Mouse (Mus musculus): ENCODE measurements at regions not wholly inside any gene's neighbourhood (a gene's known extent, or its start where the extent isn't known, plus 50 kb on each side); places are given as distances from the start of the nearest gene placed in this dataset.
A peak's percentile ranks its signal among the peaks of the same experiment; 100 is the strongest.

- DNase-seq: no peak
Measured at GRCm38 (mm10) chr2:74977828-74978227, 152.2 kb downstream of the Mtx2 start.

GRCm38 (mm10) chr2:74981856-74982255, 156.3 kb downstream of the Mtx2 start:
- no peak for DNase-seq

- DNase-seq: no peak
Measured at GRCm38 (mm10) chr2:74993802-74994201, 168.2 kb downstream of the Mtx2 start.

GRCm38 (mm10) chr2:74994998-74995397, 169.4 kb downstream of the Mtx2 start:
- peak in 1 of 2 experiments; percentile 13 for DNase-seq

- DNase-seq: no peak
Measured at GRCm38 (mm10) chr2:74997736-74998135, 172.1 kb downstream of the Mtx2 start.

DNA sequence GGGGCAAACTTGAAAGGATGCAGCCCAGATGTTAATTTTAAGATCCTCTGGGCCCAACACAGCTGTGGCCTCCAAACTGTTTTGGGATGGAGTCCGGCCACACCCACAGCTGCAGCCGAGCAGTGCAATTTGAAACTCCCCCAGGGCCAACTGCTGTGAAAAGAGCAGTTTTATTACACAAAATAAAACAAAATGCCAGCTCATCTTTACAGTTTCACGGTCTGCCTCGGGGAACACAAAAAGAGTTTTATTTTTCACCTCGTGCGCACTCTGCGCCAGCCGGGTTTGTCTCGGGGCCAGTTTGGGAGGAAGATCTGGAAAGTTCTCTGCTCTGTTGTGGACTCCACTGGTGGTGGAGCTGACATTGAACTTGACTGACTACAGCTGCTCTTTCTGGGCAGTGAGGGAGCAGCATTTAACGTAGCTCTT, 174.8 kb downstream of the Mtx2 start:
- no peak for DNase-seq

DNA sequence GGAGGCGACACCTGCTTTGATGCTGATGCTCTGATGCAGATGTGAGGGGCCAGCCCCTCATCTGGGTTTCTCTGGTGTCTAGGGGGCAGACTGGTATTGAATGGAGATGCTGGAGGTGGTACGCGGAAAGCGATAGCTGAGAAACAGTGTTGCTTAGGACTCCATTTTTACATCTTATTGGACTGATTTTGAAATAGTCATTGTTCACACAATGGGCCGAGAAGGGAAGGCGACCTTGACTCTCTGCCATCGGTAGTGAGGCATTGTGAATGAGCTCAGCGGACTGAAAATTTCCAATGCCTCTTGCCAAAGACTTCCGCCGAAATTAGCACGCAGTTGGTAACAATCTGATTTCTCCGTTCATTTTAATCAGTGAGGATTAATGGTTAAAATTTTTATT, 177.0 kb downstream of the Mtx2 start:
- DNase-seq: peak in 1 of 2 experiments; percentile 10

DNA sequence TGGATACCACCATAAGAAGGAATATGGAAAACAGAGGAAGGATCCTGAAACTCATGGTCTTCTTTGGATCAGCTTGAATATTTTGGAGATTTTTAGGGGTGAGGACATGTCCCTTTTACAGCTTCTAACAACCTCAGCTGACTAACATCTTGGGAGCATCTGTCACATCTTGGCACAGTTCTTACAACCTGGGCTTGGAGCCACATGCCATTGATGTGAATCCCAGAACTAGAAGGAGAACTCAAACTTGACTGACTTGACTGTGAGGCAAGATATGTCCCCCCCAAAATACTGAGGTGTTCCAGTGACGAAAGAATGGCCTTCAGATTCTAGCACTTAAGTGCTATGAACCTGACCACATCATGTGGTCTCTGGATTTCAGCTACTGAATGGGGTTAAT, 182.5 kb downstream of the Mtx2 start:
- DNase-seq: no peak

- no peak for DNase-seq
Measured at GRCm38 (mm10) chr2:75010647-75011046, 185.0 kb downstream of the Mtx2 start.

- DNase-seq: no peak
Measured at GRCm38 (mm10) chr2:75012046-75012445, 186.4 kb downstream of the Mtx2 start.

- DNase-seq: no peak
Measured at GRCm38 (mm10) chr2:75014994-75015728, 189.6 kb downstream of the Mtx2 start.

- DNase-seq: peak; percentile 31 to 70
Measured at GRCm38 (mm10) chr2:75019459-75019858, 193.9 kb downstream of the Mtx2 start.

DNA sequence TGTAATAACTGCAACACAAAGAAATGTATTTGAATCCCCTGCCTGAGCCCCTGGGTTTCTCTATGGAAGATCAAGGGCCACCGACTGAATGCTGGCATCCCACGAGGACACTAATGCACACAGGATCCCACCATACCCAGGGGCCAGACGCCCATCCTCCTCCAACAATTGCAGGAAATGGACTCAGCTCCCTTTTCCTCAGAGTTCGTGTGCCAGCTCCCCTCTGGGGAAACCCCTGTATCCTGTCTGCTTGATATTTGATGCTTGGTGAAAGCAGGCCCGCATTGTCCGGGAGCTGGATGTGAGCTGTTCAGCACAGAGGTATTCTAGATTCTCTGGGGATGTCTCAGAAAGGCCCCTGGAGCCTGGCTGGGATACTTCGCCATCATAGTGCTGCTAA, 196.0 kb downstream of the Mtx2 start:
- peak; percentile 58 to 79 for DNase-seq

- DNase-seq: no peak
Measured at GRCm38 (mm10) chr2:75028151-75028550, 202.5 kb downstream of the Mtx2 start.

DNA sequence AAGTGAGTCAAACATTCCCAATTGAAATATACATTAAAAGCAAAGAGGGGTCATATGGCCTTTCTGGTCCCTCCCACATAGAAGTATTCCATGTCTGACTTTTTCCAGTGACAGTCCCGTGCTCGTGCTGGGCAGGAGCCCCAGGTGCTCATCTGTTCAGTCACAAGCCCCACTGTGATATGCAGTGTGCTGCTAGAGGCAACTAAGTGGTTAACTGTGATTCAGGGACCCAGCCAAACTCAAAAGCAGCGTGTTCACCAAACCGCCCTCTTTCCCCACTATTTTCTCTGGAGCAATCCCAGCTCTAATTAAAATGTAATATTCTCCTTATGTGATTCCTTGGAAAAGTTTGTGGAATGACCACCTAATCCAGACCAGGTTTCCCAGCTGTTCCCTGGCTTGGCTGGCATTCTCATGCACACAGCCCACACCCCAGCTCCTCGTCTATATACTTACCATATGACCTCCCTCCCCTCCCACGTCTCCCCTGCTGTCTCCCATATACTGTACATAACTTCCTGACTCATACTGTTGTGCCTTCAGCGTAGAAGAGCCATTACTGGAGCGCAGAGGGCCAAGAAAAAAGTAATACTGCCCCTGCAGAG, 203.6 kb downstream of the Mtx2 start:
- no peak for DNase-seq

GRCm38 (mm10) chr2:75034708-75035107, 209.1 kb downstream of the Mtx2 start:
- DNase-seq: no peak

DNA sequence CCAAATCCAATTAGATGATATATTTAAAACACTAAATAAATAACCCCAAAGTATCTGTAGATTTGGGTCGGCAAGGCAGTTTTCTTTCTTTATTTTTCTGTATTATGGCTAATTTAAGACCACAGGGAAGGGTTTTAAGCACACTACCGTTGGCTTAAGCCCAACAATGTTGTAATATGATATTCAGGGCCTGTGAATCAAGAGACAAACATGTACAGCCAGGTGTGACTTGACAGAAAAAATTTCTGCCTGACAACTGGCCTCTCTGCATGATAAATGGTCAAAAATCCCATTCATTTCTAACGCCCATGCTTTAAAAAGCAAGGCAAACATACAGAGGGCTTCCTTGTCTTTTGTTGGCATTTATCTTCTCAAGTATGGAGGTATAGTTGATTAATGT, 213.5 kb downstream of the Mtx2 start:
- DNase-seq: no peak

- DNase-seq: no peak
Measured at GRCm38 (mm10) chr2:75046892-75047291, 221.3 kb downstream of the Mtx2 start.

DNA sequence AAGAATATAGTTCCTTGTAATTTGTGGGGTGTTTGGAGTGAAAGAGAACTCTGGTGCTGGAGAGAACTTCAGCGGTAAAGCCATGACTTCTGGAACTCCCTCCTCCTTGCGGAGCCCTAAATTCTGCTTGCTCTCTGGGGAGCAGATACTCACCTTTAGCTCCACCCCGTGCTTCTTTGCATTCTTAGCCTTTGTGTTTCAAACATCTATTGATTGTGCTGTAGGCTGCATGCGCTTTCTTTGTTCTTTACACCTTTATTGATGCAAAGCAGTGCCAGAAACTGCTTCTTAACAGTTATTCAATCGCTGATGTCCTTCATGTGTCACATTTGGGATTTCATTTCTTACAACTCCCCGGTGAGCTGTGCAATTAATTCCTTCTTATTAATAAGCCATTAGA, 222.5 kb downstream of the Mtx2 start:
- no peak for DNase-seq

GRCm38 (mm10) chr2:75054474-75055186, 229.0 kb downstream of the Mtx2 start:
- DNase-seq: peak; percentile 41 to 49

GRCm38 (mm10) chr2:75055187-75055543, 229.6 kb downstream of the Mtx2 start:
- peak in 1 of 2 experiments; percentile 73 for DNase-seq

GRCm38 (mm10) chr2:75061009-75061408, 235.4 kb downstream of the Mtx2 start:
- DNase-seq: no peak

DNA sequence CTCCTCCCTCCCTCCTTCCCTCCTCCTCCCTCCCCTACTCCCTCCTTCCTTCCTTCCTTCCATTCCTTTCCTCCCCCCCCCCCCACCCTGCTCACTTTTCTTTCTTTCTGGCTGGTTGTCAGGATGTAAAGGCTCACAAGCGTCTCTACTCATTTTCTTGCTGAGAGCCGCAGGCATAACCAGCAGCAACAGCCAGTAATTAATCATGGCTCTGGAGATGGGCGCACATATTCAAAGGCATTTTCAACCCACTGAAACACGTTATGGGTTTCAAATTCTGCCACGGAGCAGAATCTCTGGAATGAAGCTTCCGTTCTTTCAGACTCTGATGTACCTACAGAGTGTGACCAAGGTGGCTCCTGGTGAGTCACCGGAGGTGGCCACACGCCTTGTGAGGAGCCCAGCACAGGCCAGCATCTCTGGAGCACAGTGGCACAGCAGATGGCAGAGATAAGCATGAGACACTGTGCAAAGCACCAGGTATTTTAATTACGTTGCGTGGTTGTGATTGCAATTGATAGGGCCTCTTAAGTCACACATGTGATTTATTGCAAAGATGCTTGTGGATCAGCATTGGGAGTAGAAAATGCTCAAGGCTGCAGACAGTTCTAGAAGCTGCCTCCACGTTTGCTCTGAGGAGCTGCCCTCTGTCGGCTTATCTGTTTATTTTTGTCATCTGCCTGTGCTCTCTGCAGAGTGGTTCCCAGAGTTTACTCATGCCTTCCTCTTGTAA, 236.0 kb downstream of the Mtx2 start:
- no peak for DNase-seq

Measured in kidney, postnatal 25 days (tissue).